Mouse (Mus musculus) liver, adult 2 months (tissue): Measurements from ENCODE around the gene Olfm2.

Source experiments
- CTCF ChIP-seq: fragments of 200-500 bp; IDR thresholded peaks from 2 replicates; pipeline ENCODE4 v1.5.1; 2011; ENCODE audit warnings: low read depth, low read length, control low read depth
- POLR2A ChIP-seq: fragments of 200-500 bp; IDR thresholded peaks from 2 replicates; pipeline ENCODE4 v1.6.1; 2011; ENCODE audit warnings: low read length, control low read depth; ENCODE audit not compliant: insufficient read depth; ENCODE audit errors: extremely low read depth

GRCm38 (mm10) chr9:20746017-20746660 is at the start of gene Olfm2:
- TF ChIP-seq CTCF: no peak
- TF ChIP-seq POLR2A: no peak
